Mouse (Mus musculus): ENCODE data around the gene Gtf2a1. TPM values are rescaled to one million over a fixed set of nuclear protein-coding genes. Genes with fewer than 3 reads are reported as not detected.
A peak's percentile ranks its signal among the peaks of the same experiment; 100 is the strongest.

The Gtf2a1 gene
- polyA plus RNA-seq, 1 experiment from 2014 or later: 47.9 TPM

DNA sequence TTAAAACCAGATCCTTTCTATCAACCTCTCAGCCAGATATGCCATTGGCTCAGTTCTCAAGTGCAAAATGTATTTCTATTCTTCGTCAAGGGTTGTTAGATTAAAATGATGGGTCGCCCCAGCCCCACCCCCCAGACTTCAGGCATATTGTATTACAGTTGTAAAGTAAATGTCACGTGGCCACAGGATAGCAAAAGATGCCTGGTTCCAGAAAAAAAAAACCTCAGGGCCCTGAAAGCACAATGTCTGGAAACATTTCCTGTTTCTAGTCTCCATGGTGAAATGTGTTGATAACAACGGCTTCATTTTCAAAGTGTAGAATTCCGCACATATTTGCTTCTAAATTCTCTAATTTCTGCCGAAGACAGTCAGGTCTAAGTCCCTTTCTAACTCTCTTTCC, 14.3 kb upstream of the Gtf2a1 start:
- 79% methylated on average over 6 of the region's 6 CpGs for WGBS
- Histone ChIP-seq H3K27me3 (ENCODE audit: control insufficient read depth, insufficient read depth, low read length) (no peaks in the 10 kb centered on the region), H3K27ac (ENCODE audit: low read depth, low read length) (no peak overlapping the region), H3K4me1 (replicated peaks; ENCODE audit: control insufficient read depth, insufficient read depth, low read length) (no peaks in the 10 kb centered on the region), H3K36me3 (ENCODE audit: control insufficient read depth, insufficient read depth, low read length) (no peaks in the 10 kb centered on the region), H3K9ac (ENCODE audit: low read length) (no peak overlapping the region), H3K4me3 (ENCODE audit: low read depth, low read length) (no peak overlapping the region), H3K4me2 (ENCODE audit: low read depth, low read length, severe bottlenecking) (no peak overlapping the region), H3K9me3 (ENCODE audit: control insufficient read depth, low read length) (no peaks in the 10 kb centered on the region)
- ATAC-seq (replicated peaks; ENCODE audit: low FRiP score) (no peak), DNase-seq (ENCODE audit: low spot score) (no peak)

DNA sequence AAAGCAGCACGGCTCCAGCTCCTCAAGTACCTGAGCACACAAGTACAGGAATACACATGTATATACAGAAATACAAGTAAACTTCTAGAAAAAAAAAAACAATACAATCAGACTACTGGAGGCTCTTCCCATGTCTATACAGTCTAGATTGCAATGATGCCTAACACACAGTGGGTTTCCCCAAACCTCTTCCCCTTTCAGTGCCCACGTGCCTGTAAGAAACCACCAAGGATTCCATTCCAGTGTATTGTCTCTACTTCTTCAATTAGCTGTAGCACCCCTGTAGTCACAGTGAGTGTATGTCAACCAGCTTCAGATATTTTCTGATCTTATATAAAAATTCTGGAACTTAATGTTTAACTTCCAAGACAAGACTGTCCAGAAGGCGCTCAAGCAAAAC, 1.8 kb upstream of the Gtf2a1 start:
- no peak for DNase-seq (ENCODE audit: low spot score)
- no peak overlapping the region for H3K27ac ChIP-seq (ENCODE audit: low read depth, low read length)
- H3K4me1 ChIP-seq (replicated peaks; ENCODE audit: control insufficient read depth, insufficient read depth, low read length): peaks cover under 1% of the 10 kb centered on the region; the same call in 1 of the 2 replicates
- H3K9me3 ChIP-seq (ENCODE audit: control insufficient read depth, low read length): no peaks in the 10 kb centered on the region
- H3K27me3 ChIP-seq (ENCODE audit: control insufficient read depth, insufficient read depth, low read length): no peaks in the 10 kb centered on the region
- no peak overlapping the region for H3K4me2 ChIP-seq (ENCODE audit: low read depth, low read length, severe bottlenecking)
- H3K4me3 ChIP-seq (ENCODE audit: low read depth, low read length): no peak overlapping the region
- H3K9ac ChIP-seq (ENCODE audit: low read length): no peak overlapping the region
- no peak for ATAC-seq (replicated peaks; ENCODE audit: low FRiP score)
- WGBS: 94% methylated on average over 3 of the region's 3 CpGs
- no peaks in the 10 kb centered on the region for H3K36me3 ChIP-seq (ENCODE audit: control insufficient read depth, insufficient read depth, low read length)

DNA sequence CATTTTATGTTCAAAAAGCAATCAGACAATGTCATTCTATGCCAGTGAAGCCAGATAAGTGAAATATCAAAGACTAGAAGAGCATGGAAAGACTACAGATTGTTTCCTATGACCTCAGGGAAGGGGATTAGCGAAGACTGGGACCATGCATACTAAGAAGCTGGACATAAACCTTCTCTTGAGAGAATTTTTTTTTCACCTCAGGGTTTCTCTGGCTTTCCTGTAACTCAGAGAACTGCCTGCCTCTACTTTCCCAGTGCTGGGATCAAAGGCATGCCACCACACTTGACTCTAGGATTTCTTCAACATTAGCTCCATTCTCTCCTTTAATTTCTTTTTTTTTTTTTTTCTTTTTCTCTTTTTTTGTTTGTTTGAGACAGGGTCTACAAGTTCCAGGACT, 904 bp upstream of the Gtf2a1 start:
- peaks cover 4% of the 10 kb centered on the region; the same call in 1 of the 2 replicates for H3K4me1 ChIP-seq (replicated peaks; ENCODE audit: control insufficient read depth, insufficient read depth, low read length)
- no peaks in the 10 kb centered on the region for H3K9me3 ChIP-seq (ENCODE audit: control insufficient read depth, low read length)
- H3K4me2 ChIP-seq (ENCODE audit: low read depth, low read length, severe bottlenecking): peak overlapping the region; percentile 54
- no peaks in the 10 kb centered on the region for H3K27me3 ChIP-seq (ENCODE audit: control insufficient read depth, insufficient read depth, low read length)
- DNase-seq (ENCODE audit: low spot score) (no peak), ATAC-seq (replicated peaks; ENCODE audit: low FRiP score) (no peak)
- 54% methylated on average over 1 of the region's 1 CpGs for WGBS
- H3K36me3 ChIP-seq (ENCODE audit: control insufficient read depth, insufficient read depth, low read length): no peaks in the 10 kb centered on the region
- peak overlapping the region; percentile 74 for H3K9ac ChIP-seq (ENCODE audit: low read length)
- H3K27ac ChIP-seq (ENCODE audit: low read depth, low read length): no peak overlapping the region
- H3K4me3 ChIP-seq (ENCODE audit: low read depth, low read length): 0 out of 2 replicates have a peak overlapping the region, but pooled peaks have one; percentile 97

DNA sequence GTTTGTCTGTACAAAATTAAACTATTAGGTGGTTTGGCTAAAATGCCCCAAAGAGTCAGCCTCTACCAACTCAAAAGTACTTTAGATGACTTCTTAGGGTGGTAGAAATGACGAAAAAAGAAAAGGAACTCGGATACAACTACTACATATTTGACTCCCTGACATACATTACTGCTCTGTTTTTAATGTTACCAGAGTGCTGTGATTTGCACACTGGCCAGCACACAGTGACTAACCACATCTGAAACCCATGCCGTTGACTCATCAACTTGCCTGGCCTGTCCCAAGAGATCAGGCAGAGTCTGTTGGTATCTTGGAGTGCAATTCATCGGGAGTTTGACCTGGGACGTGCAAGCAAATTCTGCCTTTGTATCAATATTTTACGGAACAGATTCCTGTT, 429 bp upstream of the Gtf2a1 start:
- H3K4me1 ChIP-seq (replicated peaks; ENCODE audit: control insufficient read depth, insufficient read depth, low read length): peaks cover 4% of the 10 kb centered on the region; the same call in 1 of the 2 replicates
- no peak for ATAC-seq (replicated peaks; ENCODE audit: low FRiP score)

DNA sequence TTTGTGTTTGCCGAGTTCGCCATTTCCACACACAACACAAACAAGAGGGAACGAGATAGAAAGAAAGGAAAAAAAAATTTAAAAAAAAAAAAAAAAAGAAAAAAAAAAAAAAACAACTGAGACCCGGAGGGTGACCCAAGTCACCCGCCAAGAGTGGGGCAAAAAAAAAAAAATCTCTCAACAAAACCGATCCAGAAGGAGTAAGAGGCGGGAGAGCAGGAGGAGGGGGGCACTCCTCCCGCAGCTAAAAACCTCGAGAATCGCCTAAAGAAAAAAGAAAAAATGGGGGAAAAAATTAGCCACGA, 793 bp downstream of the Gtf2a1 start:
- ATAC-seq (replicated peaks; ENCODE audit: low FRiP score): no peak

More for the DNA sequence above, 429 bp upstream of the Gtf2a1 start:
- 30% methylated on average over 6 of the region's 6 CpGs for WGBS
- Histone ChIP-seq H3K36me3 (ENCODE audit: control insufficient read depth, insufficient read depth, low read length) (peaks cover 3% of the 10 kb centered on the region; the same call in 1 of the 2 replicates), H3K27ac (ENCODE audit: low read depth, low read length) (peak overlapping the region; percentile 88), H3K9ac (ENCODE audit: low read length) (peak overlapping the region; percentile 74), H3K9me3 (ENCODE audit: control insufficient read depth, low read length) (no peaks in the 10 kb centered on the region), H3K27me3 (ENCODE audit: control insufficient read depth, insufficient read depth, low read length) (no peaks in the 10 kb centered on the region), H3K4me3 (ENCODE audit: low read depth, low read length) (peak overlapping the region; percentile 97), H3K4me2 (ENCODE audit: low read depth, low read length, severe bottlenecking) (peak overlapping the region; percentile 54)
- peak; percentile 56 for DNase-seq (ENCODE audit: low spot score)

DNA sequence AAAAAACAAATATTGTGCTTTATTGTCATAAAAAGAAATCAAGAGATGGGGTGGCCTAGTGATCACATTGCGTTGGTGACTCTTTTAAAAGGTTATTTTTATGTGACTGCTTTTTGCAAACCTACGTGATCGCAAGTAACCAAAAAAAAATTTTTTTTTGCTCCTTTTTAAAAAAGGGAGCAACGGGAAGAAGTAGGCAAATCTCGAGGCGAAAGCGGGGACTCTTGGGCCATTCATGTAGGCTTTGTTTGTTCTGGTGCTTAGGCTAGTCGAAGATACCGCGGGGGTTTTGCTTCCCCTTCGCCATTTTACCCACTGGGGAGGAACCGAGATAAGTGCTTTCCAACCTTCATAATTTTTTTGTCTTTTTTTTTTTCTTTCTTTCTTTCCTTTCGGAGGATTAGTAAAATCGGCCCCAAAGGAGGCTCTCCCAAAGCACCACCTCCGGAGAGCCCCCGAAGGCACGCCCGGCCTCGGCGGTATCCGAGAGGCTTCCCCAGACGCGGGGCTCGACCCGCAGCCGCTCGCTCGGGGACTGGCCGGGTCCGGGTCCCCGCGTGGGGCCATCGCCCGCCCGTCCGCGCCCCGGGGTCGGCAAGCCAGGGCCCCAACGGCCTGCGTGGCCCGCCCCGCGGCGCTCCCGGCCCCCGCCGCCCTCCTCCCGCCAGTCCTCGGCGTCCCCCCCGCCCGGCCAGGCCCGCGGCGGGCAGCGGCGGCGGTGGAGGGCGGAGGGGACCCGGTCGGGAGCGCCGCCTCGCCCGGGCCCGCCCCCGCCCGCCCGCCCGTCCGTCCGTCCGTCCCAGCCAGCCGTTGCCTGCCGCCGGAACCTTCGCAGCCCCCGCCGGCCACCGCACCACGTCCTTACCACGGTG, 1.4 kb downstream of the Gtf2a1 start:
- H3K4me1 ChIP-seq (replicated peaks; ENCODE audit: control insufficient read depth, insufficient read depth, low read length): peaks cover 4% of the 10 kb centered on the region; the same call in 1 of the 2 replicates
- under 1% methylated on average over 78 of the region's 83 CpGs for WGBS
- DNase-seq (ENCODE audit: low spot score): peak; percentile 81
- H3K4me3 ChIP-seq (ENCODE audit: low read depth, low read length): peak overlapping the region; percentile 97
- peak overlapping the region; percentile 100 for H3K9ac ChIP-seq (ENCODE audit: low read length)
- peak overlapping the region; percentile 98 for H3K27ac ChIP-seq (ENCODE audit: low read depth, low read length)
- H3K9me3 ChIP-seq (ENCODE audit: control insufficient read depth, low read length): no peaks in the 10 kb centered on the region
- peaks cover 3% of the 10 kb centered on the region; the same call in 1 of the 2 replicates for H3K36me3 ChIP-seq (ENCODE audit: control insufficient read depth, insufficient read depth, low read length)
- H3K4me2 ChIP-seq (ENCODE audit: low read depth, low read length, severe bottlenecking): peak overlapping the region; percentile 60; the same call in 1 of the 2 replicates
- ATAC-seq (replicated peaks; ENCODE audit: low FRiP score): 0 out of 2 replicates have a peak, but pooled peaks have one; percentile 1
- H3K27me3 ChIP-seq (ENCODE audit: control insufficient read depth, insufficient read depth, low read length): no peaks in the 10 kb centered on the region

More for the DNA sequence above, 793 bp downstream of the Gtf2a1 start:
- 1% methylated on average over 11 of the region's 11 CpGs for WGBS
- H3K9ac ChIP-seq (ENCODE audit: low read length): peak overlapping the region; percentile 100
- no peaks in the 10 kb centered on the region for H3K27me3 ChIP-seq (ENCODE audit: control insufficient read depth, insufficient read depth, low read length)
- DNase-seq (ENCODE audit: low spot score): no peak
- peaks cover 3% of the 10 kb centered on the region; the same call in 1 of the 2 replicates for H3K36me3 ChIP-seq (ENCODE audit: control insufficient read depth, insufficient read depth, low read length)
- peak overlapping the region; percentile 98 for H3K27ac ChIP-seq (ENCODE audit: low read depth, low read length)
- H3K4me2 ChIP-seq (ENCODE audit: low read depth, low read length, severe bottlenecking): peak overlapping the region; percentile 41; the same call in 1 of the 2 replicates
- no peaks in the 10 kb centered on the region for H3K9me3 ChIP-seq (ENCODE audit: control insufficient read depth, low read length)
- peak overlapping the region; percentile 97 for H3K4me3 ChIP-seq (ENCODE audit: low read depth, low read length)
- peaks cover 4% of the 10 kb centered on the region; the same call in 1 of the 2 replicates for H3K4me1 ChIP-seq (replicated peaks; ENCODE audit: control insufficient read depth, insufficient read depth, low read length)

DNA sequence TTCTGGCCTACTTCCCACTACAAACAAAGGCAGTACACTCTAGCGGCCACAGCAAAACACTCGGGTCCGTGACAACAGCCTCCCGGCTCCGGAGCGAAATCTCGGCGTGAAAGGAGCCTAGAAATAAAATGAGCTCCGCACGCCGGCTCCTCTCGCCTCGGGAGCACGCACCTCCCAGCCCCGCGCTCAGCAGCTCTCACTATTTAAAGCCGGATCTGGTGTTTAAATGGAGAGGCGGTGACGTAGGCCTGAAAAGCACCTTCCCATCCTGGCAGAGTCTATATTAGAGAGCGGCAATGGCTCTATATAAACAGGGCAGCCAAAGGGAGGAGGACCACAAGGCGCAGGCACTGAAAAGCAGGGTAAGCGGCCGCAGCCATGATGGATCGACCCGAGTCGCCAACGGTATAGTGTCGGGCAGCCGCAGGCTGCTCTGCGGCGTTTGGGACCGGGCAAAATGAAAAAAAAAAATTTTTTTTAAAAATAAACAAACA, 2.1 kb downstream of the Gtf2a1 start:
- peak; percentile 94 for DNase-seq (ENCODE audit: low spot score)
- Histone ChIP-seq H3K27me3 (ENCODE audit: control insufficient read depth, insufficient read depth, low read length) (no peaks in the 10 kb centered on the region), H3K27ac (ENCODE audit: low read depth, low read length) (peak overlapping the region; percentile 98), H3K4me2 (ENCODE audit: low read depth, low read length, severe bottlenecking) (peak overlapping the region; percentile 60), H3K4me3 (ENCODE audit: low read depth, low read length) (peak overlapping the region; percentile 97), H3K4me1 (replicated peaks; ENCODE audit: control insufficient read depth, insufficient read depth, low read length) (peaks cover 4% of the 10 kb centered on the region; the same call in 1 of the 2 replicates), H3K36me3 (ENCODE audit: control insufficient read depth, insufficient read depth, low read length) (peaks cover 3% of the 10 kb centered on the region; the same call in 1 of the 2 replicates), H3K9me3 (ENCODE audit: control insufficient read depth, low read length) (no peaks in the 10 kb centered on the region), H3K9ac (ENCODE audit: low read length) (peak overlapping the region; percentile 100)
- under 1% methylated on average over 32 of the region's 32 CpGs for WGBS
- peak; percentile 89 for ATAC-seq (replicated peaks; ENCODE audit: low FRiP score)

DNA sequence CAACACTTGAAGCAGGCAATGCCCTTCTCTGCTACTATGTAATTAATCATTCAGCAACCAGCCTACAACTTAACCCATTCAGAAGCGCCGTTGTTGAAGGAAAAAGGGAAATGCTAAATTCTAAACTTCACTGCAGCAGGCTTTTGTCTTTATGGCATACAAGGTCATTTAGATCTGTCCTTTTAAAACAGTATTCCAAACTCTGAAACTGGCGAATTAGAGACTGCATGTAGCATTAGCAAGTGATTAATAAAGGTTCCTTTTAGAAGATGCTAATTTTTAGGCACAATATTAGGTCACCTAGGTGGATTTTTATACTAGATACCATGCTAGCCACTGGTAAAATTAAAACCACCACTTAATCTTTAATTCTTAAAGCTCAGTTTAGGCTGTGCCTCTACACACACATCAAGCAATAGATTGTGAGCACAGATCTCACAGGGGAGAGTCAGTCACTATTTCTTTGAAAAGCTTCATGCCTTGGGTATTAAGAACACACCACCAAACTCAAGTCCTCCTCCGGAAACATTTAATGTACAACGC, 2.7 kb downstream of the Gtf2a1 start:
- Histone ChIP-seq H3K27me3 (ENCODE audit: control insufficient read depth, insufficient read depth, low read length) (no peaks in the 10 kb centered on the region), H3K4me1 (replicated peaks; ENCODE audit: control insufficient read depth, insufficient read depth, low read length) (peaks cover 4% of the 10 kb centered on the region; the same call in 1 of the 2 replicates), H3K27ac (ENCODE audit: low read depth, low read length) (peak overlapping the region; percentile 98), H3K4me3 (ENCODE audit: low read depth, low read length) (peak overlapping the region; percentile 97), H3K9ac (ENCODE audit: low read length) (peak overlapping the region; percentile 100), H3K4me2 (ENCODE audit: low read depth, low read length, severe bottlenecking) (peak overlapping the region; percentile 60), H3K9me3 (ENCODE audit: control insufficient read depth, low read length) (no peaks in the 10 kb centered on the region), H3K36me3 (ENCODE audit: control insufficient read depth, insufficient read depth, low read length) (peaks cover 3% of the 10 kb centered on the region; the same call in 1 of the 2 replicates)
- 17% methylated on average over 5 of the region's 5 CpGs for WGBS
- DNase-seq (ENCODE audit: low spot score) (no peak), ATAC-seq (replicated peaks; ENCODE audit: low FRiP score) (no peak)
